Mouse (Mus musculus): ENCODE results near the gene Adcy2.

GRCm38 (mm10) chr13:68572966-68573913 is 426.1 kb downstream of the Adcy2 start:
- TF ChIP-seq MAX (IDR thresholded peaks at IDR 0.05) (no peak), CTCF (IDR thresholded peaks at IDR 0.05; ENCODE audit: control insufficient read depth, insufficient read depth, insufficient read length) (no peak), CEBPB (IDR thresholded peaks at IDR 0.05; ENCODE audit: low read depth) (no peak), USF1 (IDR thresholded peaks at IDR 0.05; ENCODE audit: low read depth) (no peak), MYOG (IDR thresholded peaks at IDR 0.05; ENCODE audit: control insufficient read depth, extremely low read depth, insufficient read length) (no peak), MYOD1 (IDR thresholded peaks at IDR 0.05; ENCODE audit: control insufficient read depth, insufficient read length, low read depth) (no peak), FOSL1 (IDR thresholded peaks at IDR 0.05; ENCODE audit: insufficient read depth, low read length, poor library complexity, severe bottlenecking) (no peak)
